Mouse (Mus musculus): ENCODE data around the gene Rpl3l. TPM values are rescaled to one million over a fixed set of nuclear protein-coding genes. Genes with fewer than 3 reads are reported as not detected.
"Not testable (repeated sequence)": the region's sequence is repeated elsewhere in the genome, so short reads cannot be mapped to it uniquely, and the experiment has no call there.

Gene Rpl3l
- polyA plus RNA-seq, 1 experiment from 2014 or later = not detected

DNA sequence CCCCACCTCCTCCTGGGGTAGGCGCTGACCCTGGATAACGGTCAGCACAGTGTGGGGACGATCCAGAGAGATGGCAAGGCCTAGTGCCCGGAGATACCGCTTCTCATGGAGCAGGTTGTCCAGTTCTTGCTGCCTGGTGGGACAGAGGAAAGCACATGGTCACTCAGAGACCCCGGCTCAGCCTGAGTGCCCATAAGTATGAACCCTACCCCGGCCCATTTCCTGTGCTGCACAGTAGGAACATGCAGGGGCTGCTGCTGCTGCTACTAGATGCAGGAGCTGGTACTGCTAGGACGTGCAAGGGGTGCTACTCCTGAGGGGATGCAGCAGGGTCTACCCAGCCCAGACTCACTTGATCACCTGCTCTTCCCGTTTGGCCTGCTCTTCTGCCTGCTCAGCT, 26.4 kb upstream of the Rpl3l start:
- H3K27ac ChIP-seq (replicated peaks) = no peak overlapping the region
- no peak for ATAC-seq (replicated peaks)
- no peaks in the 10 kb centered on the region for H3K9me3 ChIP-seq
- H3K9ac ChIP-seq (replicated peaks) = no peak overlapping the region
- H3K4me1 ChIP-seq = peaks cover 14% of the 10 kb centered on the region
- 92% methylated on average over 9 of the region's 9 CpGs for WGBS
- H3K27me3 ChIP-seq = no peaks in the 10 kb centered on the region
- no peak overlapping the region for H3K4me2 ChIP-seq (replicated peaks)
- peaks cover 49% of the 10 kb centered on the region for H3K36me3 ChIP-seq
- H3K4me3 ChIP-seq = no peak overlapping the region

DNA sequence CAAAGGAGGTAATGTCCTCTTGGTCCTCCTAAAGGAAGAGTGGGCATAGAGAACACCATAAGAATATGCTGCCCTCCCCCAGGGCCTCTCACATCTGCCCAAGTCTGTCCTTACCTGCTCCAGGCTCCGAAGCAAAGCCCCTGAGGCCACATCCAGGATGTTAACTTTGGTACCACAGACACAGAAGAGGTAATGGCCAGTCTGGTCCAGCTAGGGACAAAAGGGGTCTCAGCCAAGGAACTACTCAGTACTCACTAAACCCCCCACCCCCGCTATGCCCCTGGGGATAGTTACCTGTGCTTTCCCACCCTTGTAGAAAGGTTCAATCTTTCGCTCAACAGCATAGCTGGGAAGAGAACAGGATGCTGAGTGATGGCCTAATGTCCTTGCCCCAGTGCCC, 21.8 kb upstream of the Rpl3l start:
- H3K27ac ChIP-seq (replicated peaks) = no peak overlapping the region
- H3K9ac ChIP-seq (replicated peaks) = no peak overlapping the region
- no peaks in the 10 kb centered on the region for H3K9me3 ChIP-seq
- H3K4me2 ChIP-seq (replicated peaks) = 0 out of 2 replicates have a peak overlapping the region, but pooled peaks have one; percentile 61
- H3K4me1 ChIP-seq = peaks cover 20% of the 10 kb centered on the region
- H3K36me3 ChIP-seq = peaks cover 39% of the 10 kb centered on the region
- H3K27me3 ChIP-seq = no peaks in the 10 kb centered on the region
- H3K4me3 ChIP-seq = 0 out of 2 replicates have a peak overlapping the region, but pooled peaks have one; percentile 64
- no peak for ATAC-seq (replicated peaks)
- WGBS = 94% methylated on average over 3 of the region's 3 CpGs

DNA sequence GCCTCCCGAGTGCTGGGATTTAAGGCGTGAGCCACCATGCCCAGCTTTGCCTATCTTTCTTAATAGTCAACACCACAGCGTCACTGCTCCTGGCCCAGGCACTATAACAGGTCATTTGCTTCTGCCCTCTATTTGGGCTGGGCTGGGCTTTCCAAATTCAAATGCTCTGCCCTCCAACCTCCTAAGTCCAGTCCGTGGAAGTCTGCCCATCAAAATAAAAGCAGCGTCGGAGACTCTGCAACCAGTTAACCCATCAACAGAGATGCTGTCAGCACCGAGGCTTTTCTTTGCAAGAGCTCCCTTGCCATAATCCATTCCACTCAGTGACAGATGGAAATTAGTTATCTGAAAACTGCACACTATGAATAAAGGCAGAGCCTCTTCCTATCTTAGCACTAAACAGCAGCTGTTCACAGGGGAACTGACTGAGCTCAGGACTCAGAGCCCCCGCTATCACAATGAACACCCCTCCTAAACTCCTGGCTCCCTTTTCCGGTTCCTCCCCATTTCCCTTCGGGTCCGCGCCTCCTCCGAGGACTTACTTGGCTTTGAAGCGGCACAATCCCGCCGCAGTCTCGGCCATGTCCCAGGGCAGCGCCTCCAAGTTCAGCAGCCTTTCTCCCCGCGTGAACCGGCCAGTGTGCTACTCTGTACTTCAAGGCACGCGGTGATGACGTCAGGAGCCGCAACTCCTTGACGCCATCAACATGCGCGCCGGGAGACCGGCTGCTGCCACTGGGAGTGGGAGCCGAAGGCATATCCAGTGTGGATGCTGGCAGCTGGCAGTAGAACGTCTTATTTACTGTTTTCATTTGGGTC, 20.4 kb upstream of the Rpl3l start, which contains the start of gene Tbl3:
TSS of gene Tbl3 (minus strand) at position 679 of the 819 bp plus-strand sequence.
- Histone ChIP-seq H3K36me3 (peaks cover 26% of the 10 kb centered on the region), H3K27ac (replicated peaks) (peak within 1 kb of the TSS; percentile 80), H3K27me3 (no peaks in the 10 kb centered on the region), H3K9me3 (no peaks in the 10 kb centered on the region), H3K9ac (replicated peaks) (peak within 1 kb of the TSS; percentile 57), H3K4me1 (peaks cover 20% of the 10 kb centered on the region), H3K4me2 (replicated peaks) (peak within 1 kb of the TSS; percentile 61), H3K4me3 (peak within 1 kb of the TSS; percentile 64)
- 4% methylated on average over 32 of the region's 32 CpGs for WGBS
- ATAC-seq (replicated peaks) = peak; percentile 92

DNA sequence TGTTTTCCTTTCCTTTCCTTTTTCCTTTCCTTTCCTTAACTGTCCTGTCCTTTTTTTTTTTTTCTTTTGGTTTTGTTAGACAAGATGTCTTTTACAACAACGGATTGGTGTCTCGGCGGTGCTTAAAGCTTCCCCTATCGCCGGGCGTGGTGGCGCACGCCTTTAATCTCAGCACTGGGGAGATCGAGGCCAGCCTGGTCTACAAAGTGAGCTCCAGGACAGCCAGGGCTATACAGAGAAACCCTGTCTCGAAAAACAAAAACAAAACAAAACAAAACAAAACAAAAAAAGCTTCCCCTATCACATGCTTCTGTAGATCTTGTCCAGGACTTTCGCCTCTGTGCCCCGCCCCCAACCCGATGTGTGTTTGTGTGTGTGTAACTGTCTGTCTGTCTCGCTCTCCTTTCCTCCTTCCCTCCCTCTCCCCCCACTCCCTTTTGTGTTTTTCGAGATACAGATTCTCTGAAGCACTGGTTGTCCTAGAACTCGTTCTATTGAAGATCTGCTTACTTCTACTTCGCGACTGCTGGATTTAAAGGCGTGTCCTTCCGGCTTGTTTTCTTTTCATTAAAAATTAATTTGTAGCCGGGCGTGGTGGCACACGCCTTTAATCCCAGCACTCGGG, 19.7 kb upstream of the Rpl3l start:
- H3K4me1 ChIP-seq = peaks cover 20% of the 10 kb centered on the region

DNA sequence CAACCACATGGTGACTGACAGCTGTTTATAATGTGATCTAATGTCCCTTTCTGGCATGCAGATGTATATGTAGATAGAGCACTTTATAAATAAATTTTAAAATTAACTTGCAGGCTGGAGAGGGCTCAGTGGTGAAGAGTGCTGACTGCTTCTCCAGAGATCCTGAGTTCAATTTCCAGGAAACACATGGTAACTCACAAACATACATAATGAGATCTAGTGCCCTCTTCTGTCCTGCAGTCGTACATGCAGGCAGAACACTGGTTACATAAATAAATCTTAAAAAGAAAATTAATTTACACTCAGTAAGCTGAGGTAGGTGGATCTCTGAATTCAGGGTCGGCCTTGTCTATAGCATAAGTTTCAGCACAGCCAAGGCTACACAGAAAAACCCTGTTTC, 19.0 kb upstream of the Rpl3l start:
- Histone ChIP-seq H3K4me3 (no peak overlapping the region), H3K4me2 (replicated peaks) (no peak overlapping the region), H3K9ac (replicated peaks) (no peak overlapping the region), H3K36me3 (peaks cover 19% of the 10 kb centered on the region), H3K4me1 (peaks cover 20% of the 10 kb centered on the region), H3K27me3 (no peaks in the 10 kb centered on the region), H3K27ac (replicated peaks) (no peak overlapping the region), H3K9me3 (no peaks in the 10 kb centered on the region)
- 36% methylated on average over 2 of the region's 2 CpGs for WGBS
- ATAC-seq (replicated peaks) = no peak

More for the DNA sequence above, 19.7 kb upstream of the Rpl3l start:
- peak; percentile 72 for ATAC-seq (replicated peaks)
- Histone ChIP-seq H3K27me3 (no peaks in the 10 kb centered on the region), H3K27ac (replicated peaks) (peak overlapping the region; percentile 80), H3K4me2 (replicated peaks) (peak overlapping the region; percentile 61), H3K36me3 (peaks cover 21% of the 10 kb centered on the region), H3K4me3 (peak overlapping the region; percentile 64), H3K9me3 (no peaks in the 10 kb centered on the region), H3K9ac (replicated peaks) (peak overlapping the region; percentile 57)
- 6% methylated on average over 24 of the region's 24 CpGs for WGBS

DNA sequence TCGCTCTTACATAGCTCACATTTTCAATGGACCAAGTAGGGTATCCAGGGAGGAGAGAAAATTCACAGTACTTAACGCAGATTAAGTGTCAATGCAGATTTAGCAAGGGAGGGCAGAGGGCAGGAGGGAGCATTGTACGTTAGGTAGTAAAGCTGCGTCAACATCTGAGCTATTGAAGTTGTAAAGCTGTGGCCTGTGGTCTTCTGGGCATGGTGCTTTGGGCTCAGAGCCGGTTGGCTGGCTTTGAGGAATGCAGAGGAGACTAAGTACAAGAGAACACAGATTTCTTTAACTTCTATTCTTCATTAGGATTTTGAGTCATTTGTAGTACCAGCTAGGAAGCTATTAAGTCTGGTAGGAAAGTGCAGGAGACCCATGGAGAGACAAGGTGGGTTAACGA, 12.1 kb upstream of the Rpl3l start:
- no peak for ATAC-seq (replicated peaks)
- H3K4me1 ChIP-seq = peaks cover 10% of the 10 kb centered on the region
- H3K27ac ChIP-seq (replicated peaks) = no peak overlapping the region
- 0 out of 2 replicates have a peak, but pooled peaks cover 3% of the 10 kb centered on the region for H3K36me3 ChIP-seq
- H3K4me2 ChIP-seq (replicated peaks) = no peak overlapping the region
- H3K4me3 ChIP-seq = no peak overlapping the region
- no peak overlapping the region for H3K9ac ChIP-seq (replicated peaks)
- no peaks in the 10 kb centered on the region for H3K9me3 ChIP-seq
- WGBS = 38% methylated on average over 6 of the region's 6 CpGs
- no peaks in the 10 kb centered on the region for H3K27me3 ChIP-seq

DNA sequence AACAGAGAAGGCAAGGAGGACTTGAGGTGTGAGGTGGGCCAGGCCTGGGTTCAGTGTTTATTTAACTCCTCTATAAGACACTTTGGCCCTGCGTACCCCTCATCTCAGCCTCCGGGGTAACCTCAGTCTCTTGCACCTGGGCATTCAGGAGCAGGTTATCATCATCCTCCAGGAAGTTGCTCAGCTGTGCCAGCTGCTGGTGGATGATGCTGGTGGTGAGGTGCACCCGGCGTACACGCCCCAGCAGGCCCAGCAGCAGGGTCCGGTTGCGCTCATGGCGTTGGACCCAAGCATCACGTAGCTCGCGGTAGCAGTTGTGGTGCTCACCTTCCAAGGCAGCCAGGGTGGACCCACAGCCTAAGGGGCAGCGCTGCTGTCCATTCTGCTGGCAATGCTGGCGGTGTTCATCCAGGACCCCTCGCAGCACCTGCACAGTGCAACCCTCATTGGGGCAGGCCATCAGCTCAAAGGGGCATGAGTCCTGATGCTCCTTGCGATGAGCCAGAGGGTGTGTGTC, 11.4 kb upstream of the Rpl3l start:
- no peak for ATAC-seq (replicated peaks)

DNA sequence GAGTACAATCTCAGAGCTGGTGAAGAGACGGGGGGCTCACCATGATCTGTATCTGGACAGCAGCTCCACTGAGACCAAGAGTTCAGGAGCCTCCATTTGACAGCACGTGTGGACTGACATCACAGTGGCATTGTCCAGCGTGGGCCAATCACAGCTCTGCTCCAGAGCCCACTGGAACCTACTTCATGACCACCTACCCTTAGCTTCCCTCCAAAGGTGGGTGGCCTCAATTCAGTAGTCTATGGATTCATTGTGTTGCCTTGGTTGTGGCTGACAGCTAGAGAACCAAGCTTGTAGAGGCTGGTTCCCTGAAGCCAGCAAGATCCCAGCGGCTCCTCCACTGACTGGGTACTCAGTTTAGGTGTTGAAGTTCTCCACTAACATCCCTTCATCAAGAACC, 9.7 kb upstream of the Rpl3l start, which contains the start of the genes Rnf151 and Rps2:
TSS of gene Rnf151 (minus strand) at position 121 of the 400 bp plus-strand sequence.
TSS of gene Rps2 (plus strand) at position 174 of the 400 bp plus-strand sequence.
- peaks cover 31% of the 10 kb centered on the region for H3K4me1 ChIP-seq
- no peaks in the 10 kb centered on the region for H3K9me3 ChIP-seq
- H3K4me2 ChIP-seq (replicated peaks) = peak within 1 kb of the TSS; percentile 67
- H3K27me3 ChIP-seq = no peaks in the 10 kb centered on the region
- H3K36me3 ChIP-seq = peaks cover 18% of the 10 kb centered on the region
- no peak within 1 kb of the TSS for H3K27ac ChIP-seq (replicated peaks)
- H3K4me3 ChIP-seq = peak within 1 kb of the TSS; percentile 88
- WGBS = 81% methylated on average over 4 of the region's 4 CpGs
- no peak within 1 kb of the TSS for H3K9ac ChIP-seq (replicated peaks)
- no peak for ATAC-seq (replicated peaks)

More for the DNA sequence above, 11.4 kb upstream of the Rpl3l start:
- Histone ChIP-seq H3K36me3 (0 out of 2 replicates have a peak, but pooled peaks cover 3% of the 10 kb centered on the region), H3K27me3 (no peaks in the 10 kb centered on the region), H3K4me3 (no peak overlapping the region), H3K9ac (replicated peaks) (no peak overlapping the region), H3K4me1 (peaks cover 15% of the 10 kb centered on the region), H3K9me3 (no peaks in the 10 kb centered on the region), H3K4me2 (replicated peaks) (no peak overlapping the region), H3K27ac (replicated peaks) (no peak overlapping the region)
- WGBS = 95% methylated on average over 15 of the region's 15 CpGs

DNA sequence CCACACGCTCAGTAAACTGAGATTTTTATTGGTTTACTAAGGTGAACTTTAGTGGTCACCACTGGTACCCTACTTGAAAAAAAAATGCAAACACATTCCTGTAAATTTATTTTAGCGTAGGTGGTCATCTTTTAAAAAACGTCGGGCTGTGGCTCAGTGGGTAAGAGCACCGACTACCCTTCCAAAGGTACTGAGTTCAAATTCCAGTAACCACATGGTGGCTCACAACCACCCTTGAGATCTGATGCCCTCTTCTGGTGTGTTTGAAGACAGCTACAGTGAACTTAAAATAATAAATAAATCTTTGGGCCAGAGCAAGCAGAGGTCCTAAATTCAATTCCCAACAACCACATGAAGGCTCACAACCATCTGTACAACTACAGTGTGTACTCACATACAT, 8.7 kb upstream of the Rpl3l start:
- not testable (repeated sequence) for H3K27ac ChIP-seq (replicated peaks); H3K27me3 ChIP-seq; H3K9me3 ChIP-seq; ATAC-seq (replicated peaks)
- Histone ChIP-seq H3K4me2 (replicated peaks) (peak overlapping the region; percentile 67), H3K36me3 (peaks cover 18% of the 10 kb centered on the region), H3K9ac (replicated peaks) (peak overlapping the region; percentile 95), H3K4me1 (peaks cover 40% of the 10 kb centered on the region), H3K4me3 (peak overlapping the region; percentile 88)
- 73% methylated on average over 5 of the region's 5 CpGs for WGBS

DNA sequence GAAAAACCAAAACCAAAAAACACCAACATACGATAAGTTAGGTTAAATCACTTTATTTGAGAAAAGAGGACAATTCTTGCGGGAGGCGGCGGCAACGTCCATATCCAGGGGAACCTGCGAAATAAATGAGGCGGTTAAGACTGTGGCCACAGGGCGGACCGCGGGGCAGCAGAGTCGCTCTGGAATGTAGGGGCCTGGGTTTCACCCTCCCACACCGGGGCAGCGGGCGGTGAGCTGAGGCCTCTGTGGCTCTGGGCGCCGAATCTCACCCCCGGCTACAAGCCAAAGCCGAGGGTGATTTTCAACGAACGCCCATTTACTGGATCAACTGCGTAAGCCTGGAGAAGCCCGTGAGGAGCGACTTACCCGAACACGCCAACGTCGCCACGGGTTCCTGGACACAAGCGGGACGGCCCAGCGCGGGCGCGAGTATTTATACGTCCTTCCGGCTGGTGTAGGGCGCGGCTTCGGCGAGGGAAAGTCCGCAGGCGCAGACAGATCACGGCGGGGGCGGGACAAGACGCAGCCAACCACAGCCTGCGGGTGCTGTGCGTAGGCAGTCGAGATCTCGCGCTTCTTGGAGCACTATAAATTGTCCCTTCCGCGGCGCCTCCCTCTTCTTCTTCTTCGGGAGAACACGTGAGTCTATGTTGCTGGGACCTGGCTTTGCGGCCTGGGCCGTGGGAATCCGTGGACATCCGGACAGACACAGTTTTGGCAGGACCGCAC, 8.0 kb upstream of the Rpl3l start:
- Histone ChIP-seq H3K4me3 (peak overlapping the region; percentile 88), H3K4me1 (peaks cover 40% of the 10 kb centered on the region), H3K9ac (replicated peaks) (peak overlapping the region; percentile 95), H3K27me3 (no peaks in the 10 kb centered on the region), H3K4me2 (replicated peaks) (peak overlapping the region; percentile 70), H3K36me3 (peaks cover 18% of the 10 kb centered on the region), H3K9me3 (no peaks in the 10 kb centered on the region), H3K27ac (replicated peaks) (peak overlapping the region; percentile 86)
- WGBS = under 1% methylated on average over 61 of the region's 61 CpGs
- peak; percentile 99 for ATAC-seq (replicated peaks)

DNA sequence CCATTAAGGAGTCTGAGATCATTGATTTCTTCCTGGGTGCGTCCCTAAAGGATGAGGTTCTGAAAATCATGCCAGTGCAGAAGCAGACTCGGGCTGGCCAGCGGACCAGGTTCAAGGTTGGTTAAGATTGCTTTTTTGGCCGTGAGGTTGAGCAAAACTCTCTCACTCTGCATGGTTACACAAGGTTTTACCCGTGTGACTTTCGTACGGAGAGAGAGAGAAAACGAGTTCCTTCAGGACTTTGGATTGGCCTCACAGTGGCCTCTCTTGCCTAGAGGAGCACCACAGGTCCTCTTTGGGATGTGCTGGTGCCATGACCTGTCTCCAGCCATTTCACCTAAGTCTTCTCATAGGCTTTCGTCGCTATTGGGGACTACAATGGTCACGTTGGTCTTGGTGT, 7.0 kb upstream of the Rpl3l start:
- H3K36me3 ChIP-seq = peaks cover 18% of the 10 kb centered on the region
- not testable (repeated sequence) for H3K9me3 ChIP-seq; H3K27me3 ChIP-seq; ATAC-seq (replicated peaks)
- peak overlapping the region; percentile 70 for H3K4me2 ChIP-seq (replicated peaks)
- H3K27ac ChIP-seq (replicated peaks) = peak overlapping the region; percentile 86; the same call in 1 of the 2 replicates
- H3K4me3 ChIP-seq = peak overlapping the region; percentile 88
- H3K4me1 ChIP-seq = peaks cover 40% of the 10 kb centered on the region
- WGBS = under 1% methylated on average over 11 of the region's 11 CpGs
- H3K9ac ChIP-seq (replicated peaks) = peak overlapping the region; percentile 77
